Mouse (Mus musculus) kidney, postnatal 4 days (tissue): Measurements from ENCODE around the gene Zkscan8.
A peak's percentile ranks its signal among the peaks of the same experiment; 100 is the strongest.
"Not testable (repeated sequence)": the region's sequence is repeated elsewhere in the genome, so short reads cannot be mapped to it uniquely, and the experiment has no call there.

Source experiments
- DNase-seq, 2 experiments: peaks; one replicate each; pipeline ENCODE4 v3.0.0; 2021; ENCODE audit warnings: mixed read lengths in 2 of 2

Zkscan8 gene

GRCm38 (mm10) chr13:21530781-21531201 lies at the start of gene Zkscan8:
Gene Zkscan8 (minus strand): TSS chr13:21531120.
- peak; percentile 92 to 94 for DNase-seq

DNA sequence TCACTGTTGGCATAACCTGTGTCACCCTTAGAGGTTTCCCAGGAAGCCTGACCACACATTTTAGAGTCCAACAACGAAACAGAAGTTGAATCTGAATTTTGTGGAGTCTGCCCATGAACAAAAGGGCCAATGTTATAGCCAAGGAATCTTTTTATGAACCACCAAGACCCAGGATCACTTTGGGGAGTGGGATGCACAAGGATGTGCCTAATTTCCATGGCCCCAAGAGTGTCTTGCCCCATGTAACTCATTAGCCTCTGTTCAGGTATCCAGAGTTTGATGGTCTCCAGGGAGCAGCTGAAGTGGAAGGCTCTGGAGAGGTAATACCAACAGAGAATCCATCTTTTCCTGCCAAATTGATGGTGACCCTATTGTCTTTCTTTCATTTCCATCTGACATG lies 28.9 kb upstream of the Zkscan8 start, which contains the start of gene Olfr1535:
Olfr1535 (minus strand) TSS at position 101 of the 400 bp plus-strand sequence.
- no peak for DNase-seq

DNA sequence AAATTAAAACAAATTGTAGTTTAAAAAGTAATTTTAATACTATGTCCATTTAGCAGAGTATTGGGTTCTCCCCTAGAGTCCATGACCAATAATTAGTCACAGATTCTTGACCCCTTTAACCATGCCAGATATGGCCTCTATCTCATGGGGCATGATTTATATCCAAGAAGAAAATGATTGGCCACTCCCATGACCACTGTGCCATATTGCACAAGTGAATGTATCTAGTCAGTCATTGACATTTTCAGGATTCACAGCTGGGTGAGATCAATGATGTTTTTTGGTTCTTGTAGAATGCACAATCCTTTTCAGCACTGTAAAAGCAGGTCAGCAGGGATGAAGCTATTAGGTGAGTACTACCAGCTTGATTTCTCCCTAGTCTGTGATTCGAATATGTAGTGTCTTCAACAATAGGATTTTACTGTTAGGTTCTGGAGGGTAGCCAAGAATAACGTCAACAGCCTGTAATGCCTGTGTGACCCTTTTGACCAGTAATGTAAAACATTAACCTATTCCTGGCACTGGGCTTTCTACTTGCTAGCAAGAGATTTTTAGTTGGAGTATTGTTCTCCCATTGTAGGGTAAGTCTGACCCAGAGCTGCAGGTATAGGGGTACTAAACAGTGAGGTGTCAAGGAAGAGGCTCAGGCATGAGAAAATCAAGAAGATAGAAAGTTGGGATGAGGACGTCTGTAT lies 19.6 kb upstream of the Zkscan8 start:
- DNase-seq = no peak

GRCm38 (mm10) chr13:21549487-21549886 lies 18.6 kb upstream of the Zkscan8 start:
- DNase-seq = no peak

GRCm38 (mm10) chr13:21542708-21543107 lies 11.8 kb upstream of the Zkscan8 start, which contains the start of gene Olfr1366:
Gene Olfr1366 (minus strand): TSS chr13:21542808.
- no peak for DNase-seq

- no peak for DNase-seq
These were observed 784 bp downstream of the Zkscan8 start for GRCm38 (mm10) chr13:21530136-21530535.

DNA sequence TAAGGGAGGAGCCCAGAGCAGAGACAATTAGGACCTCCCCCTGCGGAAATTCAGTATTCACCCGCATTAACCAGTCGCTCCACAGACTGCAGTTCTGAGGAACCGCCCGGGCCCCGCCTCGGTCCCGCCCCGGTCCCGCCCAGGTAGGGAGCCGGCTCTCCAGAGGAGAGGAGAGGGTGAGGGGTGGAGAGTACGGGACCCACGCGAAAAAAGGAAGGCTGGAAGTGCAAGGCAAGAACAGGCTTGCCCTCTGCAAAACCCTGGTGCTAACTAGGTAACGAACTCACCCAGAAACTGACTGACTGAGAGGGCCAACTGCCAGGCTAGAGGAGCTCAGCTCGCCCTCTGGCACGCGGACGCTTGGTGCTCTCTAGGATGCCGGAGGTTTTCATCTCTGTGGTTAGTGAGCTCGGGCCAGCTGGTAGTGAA lies 24.7 kb downstream of the Zkscan8 start:
- peak; percentile 89 to 92 for DNase-seq

DNA sequence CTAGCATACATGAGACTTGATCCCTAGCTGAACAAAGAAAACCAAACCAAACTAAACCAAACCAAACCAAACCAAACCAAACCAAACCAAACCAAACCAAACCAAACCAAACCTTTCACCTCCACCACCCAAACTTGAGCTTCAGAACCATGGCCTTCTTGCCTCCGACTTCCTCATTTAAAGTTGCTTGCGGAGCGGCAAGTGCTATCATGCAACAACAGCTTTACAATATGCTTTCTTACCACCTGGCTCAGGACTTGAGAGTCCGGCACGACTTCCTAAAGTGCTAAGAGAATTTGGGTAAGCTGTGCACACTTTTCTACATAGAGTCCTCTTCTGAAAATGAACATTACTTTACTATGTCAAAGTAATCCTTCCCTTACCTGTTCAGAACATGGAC lies 28.6 kb downstream of the Zkscan8 start:
- DNase-seq = no peak

- DNase-seq = not testable (repeated sequence)
These were observed 29.7 kb downstream of the Zkscan8 start, which contains the start of gene Gm11273 for GRCm38 (mm10) chr13:21501182-21501581. Gene Gm11273 (minus strand): TSS chr13:21501418.

GRCm38 (mm10) chr13:21495080-21495479 lies 35.8 kb downstream of the Zkscan8 start, which contains the start of gene AK157302:
Gene AK157302 (plus strand): TSS chr13:21495223.
- DNase-seq = peak; percentile 14 to 28

GRCm38 (mm10) chr13:21492847-21493246 lies 38.1 kb downstream of the Zkscan8 start:
- DNase-seq = no peak

DNA sequence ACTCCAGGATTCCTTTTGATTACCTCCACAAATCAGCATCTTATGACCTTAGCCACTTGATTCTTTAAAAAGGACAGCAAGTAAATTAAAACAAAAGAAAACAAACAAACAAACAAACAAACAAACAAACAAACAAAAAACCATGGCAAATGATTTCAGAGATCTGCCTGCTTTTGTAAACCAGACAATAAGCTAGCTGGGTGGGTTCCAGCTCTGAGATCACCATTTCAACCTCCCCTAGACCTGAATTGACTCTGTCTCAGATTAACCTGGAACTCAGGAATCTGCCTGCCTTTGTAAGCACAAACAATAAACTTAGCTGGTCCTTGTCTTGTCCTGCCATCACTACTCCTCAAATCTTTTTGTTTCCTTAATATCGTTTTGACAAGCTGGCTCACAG lies 44.0 kb downstream of the Zkscan8 start:
- no peak for DNase-seq

- DNase-seq = peak; percentile 80 to 85
These were observed 51.9 kb downstream of the Zkscan8 start, which contains the start of the genes Zkscan4 and Gm10065 for GRCm38 (mm10) chr13:21478759-21479670. Gene Zkscan4 (plus strand): TSS chr13:21478907. Gene Gm10065 (minus strand): TSS chr13:21479441.

DNA sequence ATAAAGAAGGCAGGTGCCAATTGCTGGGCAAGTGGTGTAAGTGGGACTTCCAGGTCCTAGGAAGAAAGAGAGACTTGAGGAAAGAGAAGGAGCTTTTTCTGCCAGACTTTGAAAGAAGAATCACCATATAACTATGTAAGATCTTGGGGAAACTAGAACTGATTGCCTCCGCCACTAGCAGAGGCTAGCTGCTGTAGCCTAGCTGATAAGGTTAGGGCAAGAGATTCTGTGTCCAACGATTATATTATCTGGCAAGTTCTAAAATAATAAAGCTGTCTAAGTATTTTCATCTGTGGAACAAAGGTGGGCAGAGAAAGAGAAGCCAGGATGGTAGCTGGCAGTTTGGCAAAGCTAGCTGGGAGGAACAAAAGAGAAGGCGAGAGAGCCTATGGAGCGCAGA lies 58.5 kb downstream of the Zkscan8 start:
- no peak for DNase-seq

DNA sequence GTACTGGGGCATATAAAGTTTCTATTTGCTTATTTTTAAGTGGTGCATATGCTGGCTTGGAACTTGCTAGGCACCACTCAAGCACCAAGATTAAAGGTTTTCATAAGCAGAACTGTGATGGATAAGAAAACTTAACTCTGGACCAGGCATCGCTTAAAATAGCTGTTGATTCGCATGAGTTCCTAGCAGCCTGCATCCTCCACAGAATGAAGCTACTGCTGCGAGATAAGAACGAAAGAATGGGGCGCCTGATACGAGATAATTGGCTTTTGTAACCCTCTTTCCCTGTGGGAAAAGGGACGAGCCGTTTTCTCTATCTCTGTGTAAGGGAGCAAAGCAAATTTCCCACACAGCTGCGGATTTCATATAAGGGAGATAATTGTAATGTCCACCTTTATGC lies 61.8 kb downstream of the Zkscan8 start:
- no peak for DNase-seq

DNA sequence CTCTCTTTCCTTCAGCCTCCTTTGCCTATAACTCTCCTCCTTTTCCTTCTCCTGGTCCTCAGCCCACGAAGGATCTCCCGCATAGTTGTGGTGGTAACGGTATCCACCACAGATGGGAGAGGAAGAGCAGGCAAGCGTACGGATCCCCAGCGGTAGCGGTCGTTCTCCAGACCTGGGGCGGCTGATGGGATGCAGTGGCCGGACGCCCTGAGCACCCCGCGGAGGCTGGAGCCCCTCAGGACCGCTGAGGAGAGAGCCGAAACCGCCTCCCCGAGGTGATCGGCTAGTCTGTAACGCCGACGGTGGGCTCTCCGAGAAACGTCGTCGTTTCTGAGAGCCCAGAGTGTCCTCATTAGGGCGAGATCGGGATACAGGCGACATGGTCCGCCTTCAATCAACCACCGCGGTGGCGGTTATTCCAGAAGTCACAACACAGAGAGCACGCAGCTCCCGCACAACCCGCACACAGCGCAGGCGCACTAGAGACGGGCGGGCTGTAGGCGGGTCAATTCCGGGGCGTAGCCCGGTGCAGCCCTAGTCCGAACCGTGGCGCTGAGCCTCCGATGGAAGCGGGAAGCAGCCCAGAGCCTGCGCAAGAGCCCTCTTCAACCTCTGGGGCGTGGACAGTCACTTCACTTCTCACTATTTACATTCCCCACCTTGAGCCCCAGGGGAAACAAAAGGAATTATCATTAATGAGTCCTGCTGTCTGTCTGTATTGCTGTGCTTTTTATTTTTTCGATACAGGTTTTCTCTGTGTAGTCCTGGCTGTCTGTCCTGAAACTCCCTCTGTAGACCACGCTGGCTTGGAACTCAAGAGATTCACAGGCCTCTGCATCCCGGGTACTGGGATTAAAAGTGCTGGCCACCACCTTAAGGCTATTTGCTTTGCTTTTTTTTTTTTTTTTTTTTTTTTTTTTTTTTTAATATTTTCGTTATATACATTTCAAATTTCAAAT lies 62.6 kb downstream of the Zkscan8 start, which contains the start of gene Nkapl:
Nkapl (minus strand) TSS at position 449 of the 959 bp plus-strand sequence.
- peak; percentile 82 to 89 for DNase-seq

- DNase-seq = no peak
These were observed 63.6 kb downstream of the Zkscan8 start for GRCm38 (mm10) chr13:21467336-21467735.
